Mouse (Mus musculus): ENCODE measurements around the gene Polrmt. TPM values are rescaled to one million over a fixed set of nuclear protein-coding genes. Genes with fewer than 3 reads are reported as not detected.
"Not testable (repeated sequence)": the region's sequence is repeated elsewhere in the genome, so short reads cannot be mapped to it uniquely, and the experiment has no call there.

Gene Polrmt
- polyA plus RNA-seq, 1 experiment from 2014 or later = 11.7 TPM

GRCm38 (mm10) chr10:79703541-79703940, 42.8 kb downstream of the Polrmt start:
- Histone ChIP-seq H3K36me3 (ENCODE audit: inconsistent target) (no peaks in the 10 kb centered on the region), H3K27ac (no peak overlapping the region), H3K4me3 (ENCODE audit: inconsistent target) (peak overlapping the region; percentile 7; the same call in 1 of the 2 replicates), H3K79me2 (ENCODE audit: inconsistent target) (peaks cover 41% of the 10 kb centered on the region)
- WGBS (ENCODE audit: missing documents) = 86% methylated on average over 10 of the region's 10 CpGs

GRCm38 (mm10) chr10:79702970-79703369, 43.4 kb downstream of the Polrmt start:
- WGBS (ENCODE audit: missing documents) = 80% methylated on average over 2 of the region's 4 CpGs
- H3K27ac ChIP-seq; H3K36me3 ChIP-seq (ENCODE audit: inconsistent target); H3K4me3 ChIP-seq (ENCODE audit: inconsistent target): not testable (repeated sequence)
- H3K79me2 ChIP-seq (ENCODE audit: inconsistent target) = peaks cover 36% of the 10 kb centered on the region

DNA sequence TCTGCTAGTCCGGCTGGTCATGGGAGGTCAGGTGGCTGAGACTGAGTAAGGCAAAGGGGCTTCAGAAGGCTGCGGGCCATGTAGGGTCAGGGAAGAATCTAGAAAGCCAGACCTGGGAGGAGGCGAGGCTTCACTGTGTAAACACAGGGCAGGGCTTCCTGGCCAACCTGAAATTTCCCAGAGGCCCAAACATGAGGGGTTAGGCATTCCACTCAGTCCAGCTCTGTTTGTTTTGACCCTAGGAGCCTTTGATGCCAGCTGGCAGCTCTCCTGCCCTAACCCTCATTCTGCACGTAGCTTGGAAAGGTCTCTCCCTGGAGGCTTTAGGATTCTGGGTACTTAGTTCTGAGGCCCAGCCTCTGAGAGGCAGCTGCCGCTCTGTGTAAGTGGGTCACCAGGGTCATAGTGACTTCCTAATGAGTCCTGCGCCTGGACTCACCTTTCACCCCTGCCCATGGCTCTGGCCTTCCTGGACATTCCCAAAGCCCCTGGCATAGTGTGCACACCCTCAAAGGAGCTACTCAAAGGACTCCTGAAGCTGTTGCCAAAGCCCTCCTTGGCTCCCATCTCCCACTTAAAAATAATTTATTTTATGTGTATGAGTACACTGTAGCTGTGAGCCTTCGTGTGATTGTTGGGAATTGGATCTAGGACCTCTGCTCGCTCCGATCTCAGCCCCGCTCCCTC, 44.8 kb downstream of the Polrmt start:
- no peaks in the 10 kb centered on the region for H3K36me3 ChIP-seq (ENCODE audit: inconsistent target)
- WGBS (ENCODE audit: missing documents) = 88% methylated on average over 10 of the region's 10 CpGs
- H3K79me2 ChIP-seq (ENCODE audit: inconsistent target) = peaks cover 22% of the 10 kb centered on the region
- no peak overlapping the region for H3K4me3 ChIP-seq (ENCODE audit: inconsistent target)
- H3K27ac ChIP-seq = no peak overlapping the region

DNA sequence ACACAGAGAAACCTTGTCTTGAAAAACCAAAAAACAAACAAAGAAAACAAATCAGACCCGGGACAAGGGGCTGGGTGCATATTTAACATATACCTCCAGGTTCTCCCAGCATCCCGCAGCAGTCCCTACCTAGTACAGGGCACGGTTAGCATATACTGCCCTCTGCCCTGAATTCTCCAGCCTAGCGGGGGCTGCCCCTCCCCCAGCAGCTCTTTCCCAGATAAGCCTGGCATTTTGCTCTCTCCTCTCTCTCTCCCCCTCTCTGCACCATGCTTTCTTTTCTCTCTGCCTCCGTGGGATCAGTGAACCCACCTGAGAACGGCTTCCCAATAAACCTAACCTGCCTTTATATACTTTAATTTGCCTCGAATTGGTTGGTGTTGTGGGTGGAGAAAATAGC, 45.7 kb downstream of the Polrmt start:
- no peak overlapping the region for H3K27ac ChIP-seq
- H3K36me3 ChIP-seq (ENCODE audit: inconsistent target) = no peaks in the 10 kb centered on the region
- 74% methylated on average over 7 of the region's 7 CpGs for WGBS (ENCODE audit: missing documents)
- peaks cover 13% of the 10 kb centered on the region for H3K79me2 ChIP-seq (ENCODE audit: inconsistent target)
- H3K4me3 ChIP-seq (ENCODE audit: inconsistent target) = no peak overlapping the region

DNA sequence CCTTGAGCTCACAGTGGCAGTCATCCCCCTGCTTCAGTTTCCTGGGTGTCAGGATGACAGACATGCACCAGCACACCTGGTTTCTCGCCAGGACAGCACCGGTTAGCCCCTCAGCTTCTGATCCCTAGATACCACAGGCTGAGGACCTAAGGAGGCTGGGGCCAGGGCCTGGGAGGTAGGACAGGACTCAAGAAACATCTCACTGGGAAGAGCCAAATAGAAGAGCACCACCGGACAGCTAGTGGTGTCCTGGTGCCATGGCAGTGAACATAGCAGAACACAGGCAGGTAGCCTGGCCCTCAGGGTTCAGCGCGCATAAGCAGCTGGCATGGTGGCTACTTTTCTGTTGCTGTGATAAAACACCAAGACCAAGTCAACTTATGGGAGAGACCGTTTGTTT, 47.9 kb downstream of the Polrmt start:
- Histone ChIP-seq H3K36me3 (ENCODE audit: inconsistent target) (no peaks in the 10 kb centered on the region), H3K79me2 (ENCODE audit: inconsistent target) (no peaks in the 10 kb centered on the region), H3K4me3 (ENCODE audit: inconsistent target) (no peak overlapping the region), H3K27ac (no peak overlapping the region)
- WGBS (ENCODE audit: missing documents) = 93% methylated on average over 6 of the region's 6 CpGs

GRCm38 (mm10) chr10:79697916-79698315, 48.5 kb downstream of the Polrmt start:
- Histone ChIP-seq H3K4me3 (ENCODE audit: inconsistent target) (no peak overlapping the region), H3K36me3 (ENCODE audit: inconsistent target) (no peaks in the 10 kb centered on the region), H3K27ac (no peak overlapping the region), H3K79me2 (ENCODE audit: inconsistent target) (no peaks in the 10 kb centered on the region)
- WGBS (ENCODE audit: missing documents) = 69% methylated on average over 6 of the region's 6 CpGs

DNA sequence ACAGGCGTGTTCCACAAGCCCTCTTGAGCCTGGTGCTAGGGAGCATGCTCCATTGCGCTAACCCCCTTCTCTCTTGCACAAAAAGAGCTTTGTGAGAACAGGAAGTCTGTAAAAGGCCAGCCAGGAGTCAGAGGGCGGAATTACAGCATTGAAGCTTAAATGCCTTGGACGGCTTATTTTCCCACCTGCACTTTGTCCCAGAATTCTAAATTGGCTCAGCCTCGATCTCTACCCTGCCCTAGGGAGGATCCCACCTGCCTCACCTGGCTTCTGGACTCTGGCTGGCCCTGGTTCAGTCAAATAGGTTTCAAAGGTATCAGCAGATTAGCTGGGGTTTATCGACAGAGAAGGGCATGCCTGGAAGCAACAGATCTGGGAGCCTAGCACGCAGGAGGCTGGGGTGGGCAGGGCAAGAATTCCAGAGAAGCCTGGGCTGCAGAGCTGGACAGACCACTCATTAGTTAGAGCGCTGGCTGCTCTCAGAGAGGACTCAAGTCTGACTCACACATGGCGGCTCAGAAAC, 50.2 kb downstream of the Polrmt start:
- Histone ChIP-seq H3K27ac (no peak overlapping the region), H3K79me2 (ENCODE audit: inconsistent target) (no peaks in the 10 kb centered on the region), H3K36me3 (ENCODE audit: inconsistent target) (no peaks in the 10 kb centered on the region), H3K4me3 (ENCODE audit: inconsistent target) (no peak overlapping the region)
- 75% methylated on average over 9 of the region's 9 CpGs for WGBS (ENCODE audit: missing documents)

- WGBS (ENCODE audit: missing documents) = 67% methylated on average over 13 of the region's 13 CpGs
- Histone ChIP-seq H3K36me3 (ENCODE audit: inconsistent target) (no peaks in the 10 kb centered on the region), H3K27ac (no peak overlapping the region), H3K79me2 (ENCODE audit: inconsistent target) (no peaks in the 10 kb centered on the region), H3K4me3 (ENCODE audit: inconsistent target) (no peak overlapping the region)
These were observed 50.9 kb downstream of the Polrmt start for GRCm38 (mm10) chr10:79695231-79696128.

DNA sequence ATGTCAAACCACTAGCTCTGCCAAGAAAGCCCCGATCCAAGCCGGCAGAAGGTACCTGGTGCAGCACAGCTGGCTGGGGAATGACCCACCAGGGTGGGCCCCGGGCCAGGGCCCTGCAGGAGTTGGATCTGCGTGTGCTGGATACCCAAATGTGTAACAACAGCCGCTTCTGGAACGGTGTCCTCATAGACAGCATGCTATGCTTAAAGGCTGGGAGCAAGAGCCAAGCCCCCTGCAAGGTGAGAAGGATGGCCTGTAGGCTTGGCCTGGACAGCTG, 52.1 kb downstream of the Polrmt start:
- no peak overlapping the region for H3K4me3 ChIP-seq (ENCODE audit: inconsistent target)
- 98% methylated on average over 6 of the region's 6 CpGs for WGBS (ENCODE audit: missing documents)
- H3K36me3 ChIP-seq (ENCODE audit: inconsistent target) = no peaks in the 10 kb centered on the region
- no peaks in the 10 kb centered on the region for H3K79me2 ChIP-seq (ENCODE audit: inconsistent target)
- H3K27ac ChIP-seq = no peak overlapping the region

- 91% methylated on average over 12 of the region's 12 CpGs for WGBS (ENCODE audit: missing documents)
- H3K27ac ChIP-seq = no peak overlapping the region
- no peak overlapping the region for H3K4me3 ChIP-seq (ENCODE audit: inconsistent target)
- no peaks in the 10 kb centered on the region for H3K79me2 ChIP-seq (ENCODE audit: inconsistent target)
- H3K36me3 ChIP-seq (ENCODE audit: inconsistent target) = peaks cover 2% of the 10 kb centered on the region; the same call in 1 of the 2 replicates
These were observed 52.6 kb downstream of the Polrmt start for GRCm38 (mm10) chr10:79693580-79694378.

GRCm38 (mm10) chr10:79691986-79692548, 54.3 kb downstream of the Polrmt start:
- Histone ChIP-seq H3K27ac (no peak overlapping the region), H3K36me3 (ENCODE audit: inconsistent target) (peaks cover 18% of the 10 kb centered on the region; the same call in 1 of the 2 replicates), H3K4me3 (ENCODE audit: inconsistent target) (no peak overlapping the region), H3K79me2 (ENCODE audit: inconsistent target) (no peaks in the 10 kb centered on the region)
- WGBS (ENCODE audit: missing documents) = 94% methylated on average over 1 of the region's 2 CpGs

DNA sequence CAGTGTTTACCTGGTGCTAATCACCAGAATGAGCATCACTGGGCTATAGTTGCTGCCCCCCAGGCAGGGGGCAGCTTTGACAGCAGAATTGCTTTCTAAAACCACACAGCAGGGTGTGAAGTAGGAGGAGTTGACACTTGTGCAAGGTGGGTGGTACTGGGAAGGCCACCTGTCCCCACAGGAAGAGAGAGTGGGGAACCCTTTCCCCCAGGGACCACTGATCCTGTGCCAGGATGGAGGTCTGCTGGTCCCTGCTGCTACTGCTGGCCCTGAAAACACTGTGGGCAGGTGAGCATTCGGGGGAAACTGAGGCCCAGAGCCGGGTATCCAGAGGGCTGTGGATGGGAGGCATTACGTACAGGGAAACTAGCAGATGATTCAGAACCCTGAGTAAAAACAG, 57.2 kb downstream of the Polrmt start:
- H3K79me2 ChIP-seq (ENCODE audit: inconsistent target) = peaks cover 27% of the 10 kb centered on the region
- peaks cover 44% of the 10 kb centered on the region for H3K36me3 ChIP-seq (ENCODE audit: inconsistent target)
- H3K4me3 ChIP-seq (ENCODE audit: inconsistent target) = no peak overlapping the region
- 100% methylated on average over 3 of the region's 3 CpGs for WGBS (ENCODE audit: missing documents)
- no peak overlapping the region for H3K27ac ChIP-seq

DNA sequence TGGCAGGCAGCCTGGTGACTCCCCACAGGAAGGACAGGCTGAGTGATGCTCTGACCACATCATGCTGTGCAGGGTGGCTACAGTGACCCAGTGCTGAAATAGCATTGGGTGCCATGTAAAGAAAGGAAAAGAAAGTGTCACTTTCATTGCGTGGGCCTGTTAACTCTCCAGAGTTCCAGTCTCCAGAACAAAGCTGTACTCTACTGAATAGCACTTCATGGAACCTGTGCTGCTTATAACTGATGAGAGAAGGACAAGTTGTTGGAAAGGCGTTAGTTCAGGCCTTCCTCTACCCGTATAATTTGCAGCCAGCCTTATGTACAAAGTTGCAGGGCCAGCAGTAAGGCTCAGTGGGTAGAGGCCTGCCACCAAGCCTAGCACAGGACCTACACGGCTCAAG, 57.7 kb downstream of the Polrmt start, which contains the start of gene Gzmm:
Gene Gzmm (plus strand): TSS at position 301 of the 400 bp plus-strand sequence.
- H3K4me3 ChIP-seq (ENCODE audit: inconsistent target) = no peak within 1 kb of the TSS
- WGBS (ENCODE audit: missing documents) = 90% methylated on average over 4 of the region's 4 CpGs
- peaks cover 31% of the 10 kb centered on the region for H3K79me2 ChIP-seq (ENCODE audit: inconsistent target)
- peaks cover 44% of the 10 kb centered on the region for H3K36me3 ChIP-seq (ENCODE audit: inconsistent target)
- no peak within 1 kb of the TSS for H3K27ac ChIP-seq

GRCm38 (mm10) chr10:79687513-79687912, 58.9 kb downstream of the Polrmt start:
- no peak overlapping the region for H3K4me3 ChIP-seq (ENCODE audit: inconsistent target)
- H3K27ac ChIP-seq = no peak overlapping the region
- peaks cover 44% of the 10 kb centered on the region for H3K36me3 ChIP-seq (ENCODE audit: inconsistent target)
- 99% methylated on average over 6 of the region's 6 CpGs for WGBS (ENCODE audit: missing documents)
- H3K79me2 ChIP-seq (ENCODE audit: inconsistent target) = peaks cover 43% of the 10 kb centered on the region

All from macrophage (primary cell).